Mouse (Mus musculus) heart, postnatal 10 days (tissue): ENCODE results near the gene Olfr1326-ps1. TPM values are rescaled to one million over a fixed set of nuclear protein-coding genes. Genes with fewer than 3 reads are reported as not detected.

Source experiments
- DNase-seq, 2 experiments: peaks; one replicate each; pipeline ENCODE4 v3.0.0; 2021
- intact Hi-C: fragments of 180-260 bp; cut with DNase I; formaldehyde crosslinking; loops from one replicate; pipeline ENCODE4 v1.15.1; 2025
- total RNA-seq, 2 experiments: library from RNA; stranded (reverse); gene quantifications; 2 replicates each; pipeline ENCODE4 v1.2.3; 2021

Gene Olfr1326-ps1
- not detected for total RNA-seq

GRCm38 (mm10) chrX:74574788-74575187 is at the start of gene Olfr1326-ps1:
Olfr1326-ps1 (minus strand) TSS chrX:74574888.
- no peak for DNase-seq
- intact Hi-C loops, result no loop called here

- DNase-seq, result no peak
- intact Hi-C loops, result no loop called here
Measured at GRCm38 (mm10) chrX:74592379-74592778, 17.7 kb upstream of the Olfr1326-ps1 start, which contains the start of gene Olfr1325. Olfr1325 (plus strand) TSS chrX:74592679.

Other genes starting within 250 kb of the Olfr1326-ps1 start
- gene Plxna3, start 245.8 kb downstream of the Olfr1326-ps1 start, total RNA-seq, result 1 to 10 TPM; 1.8 to 2.3 TPM
- 10 to 100 TPM; 44.3 to 45.0 TPM for gene Lage3, start 221.3 kb downstream of the Olfr1326-ps1 start, total RNA-seq
- gene Ubl4a, start 201.7 kb downstream of the Olfr1326-ps1 start, total RNA-seq, result 10 to 100 TPM; 47.1 to 53.3 TPM
- gene Slc10a3, start 201.5 kb downstream of the Olfr1326-ps1 start, total RNA-seq, result 1 to 10 TPM; 7.6 to 7.8 TPM
- 10 to 100 TPM; 20.7 to 22.7 TPM for gene Fam3a, start 181.6 kb downstream of the Olfr1326-ps1 start, total RNA-seq
- gene Ikbkg, start 181.6 kb downstream of the Olfr1326-ps1 start, total RNA-seq, result 10 to 100 TPM; 45.7 to 48.4 TPM
- gene G6pdx, start 145.7 kb downstream of the Olfr1326-ps1 start, total RNA-seq, result 10 to 100 TPM in 1 of 2 experiments, 1 to 10 TPM in 1; 9.3 to 10.4 TPM
- not detected for gene Gm6880, start 93.5 kb downstream of the Olfr1326-ps1 start, total RNA-seq
- not detected for gene Olfr1325, start 17.8 kb upstream of the Olfr1326-ps1 start, total RNA-seq
- under 1 TPM in 1 of 2 experiments, not detected in 1; 0.60 TPM for gene Gm5640, start 70.7 kb upstream of the Olfr1326-ps1 start, total RNA-seq
- not detected for gene Gm6890, start 166.0 kb upstream of the Olfr1326-ps1 start, total RNA-seq